Mouse (Mus musculus) ES-E14 (cell line): Measurements from ENCODE around the gene Ccl3.

ENCODE experiments used
- CHD2 ChIP-seq: IDR thresholded peaks from 2 replicates; pipeline ENCODE4 v1.6.1; 2014; ENCODE audit warnings: mild to moderate bottlenecking, low read depth, low read length, inconsistent platforms
- HCFC1 ChIP-seq: IDR thresholded peaks from 2 replicates; pipeline ENCODE4 v1.6.1; 2012; ENCODE audit warnings: low read length, inconsistent platforms, borderline replicate concordance; ENCODE audit not compliant: insufficient read depth
- MAFK ChIP-seq: IDR thresholded peaks from 2 replicates; pipeline ENCODE4 v1.6.1; 2014; ENCODE audit warnings: mild to moderate bottlenecking, low read depth, low read length, inconsistent platforms; ENCODE audit not compliant: insufficient read depth
- ZC3H11A ChIP-seq: IDR thresholded peaks from 2 replicates; pipeline ENCODE4 v1.6.1; 2012; ENCODE audit warnings: low read depth, mild to moderate bottlenecking, inconsistent platforms, low read length, borderline replicate concordance
- ZNF384 ChIP-seq: IDR thresholded peaks from 2 replicates; pipeline ENCODE4 v1.6.1; 2012; ENCODE audit warnings: low read depth, low read length, inconsistent platforms

GRCm38 (mm10) chr11:83641216-83641615 lies 7.9 kb downstream of the Ccl3 start:
- no peak for TF ChIP-seq MAFK
- no peak for TF ChIP-seq HCFC1
- TF ChIP-seq ZNF384: no peak
- no peak for TF ChIP-seq ZC3H11A
- no peak for TF ChIP-seq CHD2
